Mouse (Mus musculus) neural tube, embryonic 11.5 days (tissue): Measurements from ENCODE around the gene Rnf123. TPM values are rescaled to one million over a fixed set of nuclear protein-coding genes. Genes with fewer than 3 reads are reported as not detected.

Experiments used
- ATAC-seq: fragments of 200-750 bp; cut with Nextera tagmentation; 2 replicates; pipeline ENCODE4 v1.8.0; 2017; ENCODE audit warnings: moderate number of reproducible peaks, mild to moderate bottlenecking, moderate TSS enrichment, moderate library complexity; ENCODE audit not compliant: insufficient read depth, low FRiP score, low TSS enrichment
- DNase-seq: peaks from one replicate; pipeline ENCODE4 v3.0.0-alpha.2; 2015; ENCODE audit warnings: low spot score
- H3K27ac ChIP-seq: fragments of 300-500 bp; sonication (generic); 2 replicates; pipeline ENCODE4 v1.5.1; 2014; ENCODE audit warnings: low read depth, mild to moderate bottlenecking, low read length
- H3K27me3 ChIP-seq: fragments of 300-500 bp; sonication (generic); 2 replicates; pipeline ENCODE4 v1.6.1; 2014; ENCODE audit warnings: mild to moderate bottlenecking, low read length, mixed read lengths; ENCODE audit not compliant: control insufficient read depth, insufficient read depth
- H3K36me3 ChIP-seq: fragments of 300-500 bp; sonication (generic); 2 replicates; pipeline ENCODE4 v1.6.1; 2014; ENCODE audit warnings: mild to moderate bottlenecking, low read length, moderate library complexity, mixed read lengths; ENCODE audit not compliant: control insufficient read depth, insufficient read depth
- H3K4me1 ChIP-seq: fragments of 300-500 bp; sonication (generic); 2 replicates; pipeline ENCODE4 v1.6.1; 2014; ENCODE audit warnings: low read length, mixed read lengths; ENCODE audit not compliant: control insufficient read depth, insufficient read depth
- H3K4me2 ChIP-seq: fragments of 300-500 bp; sonication (generic); 2 replicates; pipeline ENCODE4 v1.6.1; 2014; ENCODE audit warnings: low read depth, mild to moderate bottlenecking, moderate library complexity
- H3K4me3 ChIP-seq: fragments of 300-500 bp; sonication (generic); 2 replicates; pipeline ENCODE4 v1.5.1; 2014; ENCODE audit warnings: low read depth, low read length
- H3K9ac ChIP-seq: fragments of 300-500 bp; sonication (generic); 2 replicates; pipeline ENCODE4 v1.6.1; 2014; ENCODE audit warnings: mild to moderate bottlenecking, low read length
- H3K9me3 ChIP-seq: fragments of 300-500 bp; sonication (generic); 2 replicates; pipeline ENCODE4 v1.6.1; 2016; ENCODE audit warnings: low read length; ENCODE audit not compliant: control insufficient read depth
- WGBS: fragments of 180-500 bp; shearing (Covaris S2); extraction: QIAGEN DNeasy Blood & Tissue Kit; methylation state at CpG from one replicate; pipeline ENCODE4 v1.1.7; 2014; 5-methylcytosine and 5-hydroxymethylcytosine counted together
- polyA plus RNA-seq: library from polyadenylated mRNA; unstranded; fragments of >200 nt; fragmentation: Nextera tagmentation; extraction: Ambion mirVana; gene quantifications from 2 replicates; pipeline ENCODE4 v1.2.1, GENCODE M21; 2014

The Rnf123 gene
- 31.6 and 35.9 TPM in 2 replicates for polyA plus RNA-seq

DNA sequence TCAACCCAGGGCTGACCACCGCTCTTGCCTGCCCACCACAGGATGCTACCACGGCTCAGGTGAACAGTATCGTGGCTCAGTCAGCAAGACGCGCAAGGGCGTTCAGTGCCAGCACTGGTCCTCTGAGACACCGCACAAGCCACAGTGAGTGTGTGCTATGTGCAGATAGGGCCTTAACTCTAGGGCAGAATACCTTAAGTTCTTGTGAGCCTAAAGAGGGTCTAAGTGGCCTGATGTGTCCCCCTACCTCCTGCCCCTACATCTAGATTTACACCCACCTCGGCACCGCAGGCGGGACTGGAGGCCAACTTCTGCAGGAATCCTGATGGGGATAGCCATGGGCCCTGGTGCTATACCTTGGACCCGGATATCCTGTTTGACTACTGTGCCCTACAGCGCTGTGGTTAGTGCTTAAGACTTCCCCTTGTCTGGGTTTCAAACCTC is at the start of gene Rnf123:
TSS of gene Rnf123 (minus strand) at position 359 of the 444 bp plus-strand sequence.
- no peak within 1 kb of the TSS for H3K27ac ChIP-seq
- H3K4me1 ChIP-seq, result peaks cover 7% of the 10 kb centered on the region; the same call in 1 of the 2 replicates
- H3K9me3 ChIP-seq, result no peaks in the 10 kb centered on the region
- H3K4me2 ChIP-seq, result no peak within 1 kb of the TSS
- no peak for ATAC-seq
- no peak within 1 kb of the TSS for H3K9ac ChIP-seq
- 36% methylated on average over 12 of the region's 12 CpGs for WGBS
- peaks cover 33% of the 10 kb centered on the region for H3K27me3 ChIP-seq
- no peak for DNase-seq
- peaks cover 16% of the 10 kb centered on the region for H3K36me3 ChIP-seq
- no peak within 1 kb of the TSS for H3K4me3 ChIP-seq

DNA sequence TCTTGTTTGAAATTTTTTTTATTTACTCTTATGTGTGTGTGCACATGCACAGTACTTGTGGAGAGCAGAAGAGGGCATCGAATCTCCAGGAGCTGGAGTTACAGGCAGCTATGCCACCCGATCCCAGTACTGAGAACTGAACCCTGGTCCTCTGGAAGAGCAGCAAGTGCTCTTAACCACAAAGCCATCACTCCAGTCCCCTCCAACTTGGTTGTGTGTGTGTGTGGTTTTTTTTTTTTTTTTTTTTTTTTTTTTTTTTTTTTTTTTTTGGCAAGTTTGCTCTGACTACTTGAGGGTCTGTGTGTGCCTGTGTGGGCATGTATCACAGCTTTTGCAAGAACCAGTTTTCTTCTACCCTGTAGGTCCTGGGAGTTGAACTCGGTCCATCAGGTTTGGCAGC is 49.2 kb upstream of the Rnf123 start:
- ATAC-seq (no peak), DNase-seq (no peak)
- Histone ChIP-seq H3K4me1 (no peaks in the 10 kb centered on the region), H3K9ac (no peak overlapping the region), H3K4me2 (no peak overlapping the region), H3K36me3 (no peaks in the 10 kb centered on the region), H3K27ac (no peak overlapping the region), H3K27me3 (no peaks in the 10 kb centered on the region), H3K9me3 (no peaks in the 10 kb centered on the region), H3K4me3 (no peak overlapping the region)
- WGBS, result 95% methylated on average over 3 of the region's 3 CpGs

DNA sequence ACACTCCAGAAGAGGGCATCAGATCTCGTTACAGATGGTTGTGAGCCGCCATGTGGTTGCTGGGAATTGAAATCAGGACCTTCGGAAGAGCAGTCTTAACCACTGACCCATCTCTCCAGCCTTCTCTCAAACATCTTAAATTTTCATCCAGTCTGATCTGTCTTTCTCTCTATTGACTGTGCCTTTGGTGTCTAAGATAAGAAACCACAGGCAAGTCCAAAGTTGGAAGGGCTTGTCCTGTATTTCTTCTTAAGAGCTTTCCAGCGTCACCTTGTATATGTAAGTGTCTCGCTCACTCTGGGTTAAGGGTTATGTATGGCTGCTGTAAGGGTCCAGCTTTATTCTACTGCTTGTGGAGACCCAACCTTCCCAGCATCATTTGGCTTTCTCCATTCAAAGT is 48.4 kb upstream of the Rnf123 start:
- no peak overlapping the region for H3K4me3 ChIP-seq

DNA sequence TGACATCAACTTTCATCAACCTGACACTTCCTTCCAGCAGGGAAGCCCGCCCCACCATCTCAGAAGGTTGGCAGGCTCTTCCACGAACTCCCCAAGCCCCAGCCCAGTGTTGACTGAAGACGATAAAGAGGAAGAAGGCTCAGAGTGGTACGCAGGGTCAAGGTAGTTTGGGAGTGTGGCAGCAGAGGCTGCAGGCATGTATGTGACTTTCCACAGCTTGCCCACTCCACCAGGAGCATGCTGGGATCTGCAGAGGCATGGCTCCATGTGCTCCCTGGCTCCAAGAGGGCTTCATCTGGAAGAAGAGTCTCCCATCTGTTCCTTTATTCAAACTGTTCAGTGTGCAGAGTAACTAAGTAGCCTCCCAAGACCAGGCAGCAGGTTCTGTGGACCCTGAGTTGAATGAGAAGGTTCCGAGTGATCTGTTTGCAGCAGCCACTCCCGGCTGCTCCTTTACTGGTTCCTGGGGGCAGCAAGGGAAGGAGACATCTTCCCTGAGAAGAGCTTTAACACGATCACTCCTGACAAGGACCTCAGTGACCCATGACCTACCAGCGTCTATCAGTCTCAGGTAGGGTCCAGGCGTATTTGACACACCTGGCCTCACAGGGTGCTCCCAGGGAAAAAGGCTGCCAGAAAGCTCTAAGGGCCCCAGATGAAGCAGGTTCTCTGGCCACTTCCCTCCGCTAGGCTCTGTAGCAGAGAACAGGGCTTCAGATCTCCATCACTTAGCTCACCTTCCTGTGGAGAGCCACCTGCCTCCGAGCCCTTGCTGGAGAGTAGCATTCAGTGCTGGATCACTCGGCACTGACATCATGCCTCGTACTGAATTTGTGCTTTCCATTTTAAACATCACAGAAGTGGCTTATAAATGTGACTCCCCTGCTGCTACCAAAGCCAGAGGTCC is 46.1 kb upstream of the Rnf123 start:
- no peak for ATAC-seq

More for the DNA sequence above, 48.4 kb upstream of the Rnf123 start:
- Histone ChIP-seq H3K9me3 (no peaks in the 10 kb centered on the region), H3K27ac (no peak overlapping the region), H3K9ac (no peak overlapping the region), H3K27me3 (no peaks in the 10 kb centered on the region), H3K36me3 (no peaks in the 10 kb centered on the region), H3K4me1 (no peaks in the 10 kb centered on the region), H3K4me2 (no peak overlapping the region)
- WGBS, result 88% methylated on average over 5 of the region's 5 CpGs
- ATAC-seq, result no peak
- no peak for DNase-seq

GRCm38 (mm10) chr9:108128248-108128647 is 45.1 kb upstream of the Rnf123 start:
- H3K27me3 ChIP-seq, result no peaks in the 10 kb centered on the region
- H3K4me1 ChIP-seq, result no peaks in the 10 kb centered on the region
- no peak overlapping the region for H3K4me3 ChIP-seq
- no peaks in the 10 kb centered on the region for H3K9me3 ChIP-seq
- ATAC-seq (no peak), DNase-seq (no peak)
- WGBS, result 88% methylated on average over 11 of the region's 11 CpGs
- no peak overlapping the region for H3K4me2 ChIP-seq
- H3K9ac ChIP-seq, result no peak overlapping the region
- no peak overlapping the region for H3K27ac ChIP-seq
- H3K36me3 ChIP-seq, result peaks cover 2% of the 10 kb centered on the region; the same call in 1 of the 2 replicates

More for the DNA sequence above, 46.1 kb upstream of the Rnf123 start:
- Histone ChIP-seq H3K27ac (no peak overlapping the region), H3K4me3 (no peak overlapping the region), H3K9me3 (no peaks in the 10 kb centered on the region), H3K4me1 (no peaks in the 10 kb centered on the region), H3K9ac (no peak overlapping the region), H3K4me2 (no peak overlapping the region), H3K27me3 (no peaks in the 10 kb centered on the region), H3K36me3 (peaks cover 2% of the 10 kb centered on the region; the same call in 1 of the 2 replicates)
- no peak for DNase-seq
- WGBS, result 86% methylated on average over 13 of the region's 13 CpGs

- H3K4me3 ChIP-seq, result no peak overlapping the region
- peaks cover 2% of the 10 kb centered on the region; the same call in 1 of the 2 replicates for H3K36me3 ChIP-seq
- H3K4me2 ChIP-seq, result no peak overlapping the region
- H3K27me3 ChIP-seq, result no peaks in the 10 kb centered on the region
- no peaks in the 10 kb centered on the region for H3K9me3 ChIP-seq
- H3K4me1 ChIP-seq, result no peaks in the 10 kb centered on the region
- H3K9ac ChIP-seq, result no peak overlapping the region
- no peak overlapping the region for H3K27ac ChIP-seq
- ATAC-seq (no peak), DNase-seq (no peak)
- 81% methylated on average over 17 of the region's 17 CpGs for WGBS
Observed at GRCm38 (mm10) chr9:108126436-108127180, 43.5 kb upstream of the Rnf123 start.

GRCm38 (mm10) chr9:108125731-108126130 is 42.6 kb upstream of the Rnf123 start:
- no peaks in the 10 kb centered on the region for H3K9me3 ChIP-seq
- no peak for DNase-seq
- no peak for ATAC-seq
- no peak overlapping the region for H3K4me2 ChIP-seq
- H3K9ac ChIP-seq, result no peak overlapping the region
- H3K4me3 ChIP-seq, result no peak overlapping the region
- H3K27me3 ChIP-seq, result no peaks in the 10 kb centered on the region
- H3K27ac ChIP-seq, result no peak overlapping the region
- peaks cover 2% of the 10 kb centered on the region; the same call in 1 of the 2 replicates for H3K36me3 ChIP-seq
- no peaks in the 10 kb centered on the region for H3K4me1 ChIP-seq
- 95% methylated on average over 8 of the region's 8 CpGs for WGBS

- DNase-seq (no peak), ATAC-seq (no peak)
- Histone ChIP-seq H3K9ac (no peak overlapping the region), H3K27me3 (no peaks in the 10 kb centered on the region), H3K36me3 (peaks cover 2% of the 10 kb centered on the region; the same call in 1 of the 2 replicates), H3K4me2 (no peak overlapping the region), H3K4me3 (no peak overlapping the region), H3K27ac (no peak overlapping the region), H3K4me1 (no peaks in the 10 kb centered on the region), H3K9me3 (no peaks in the 10 kb centered on the region)
- WGBS, result 82% methylated on average over 4 of the region's 4 CpGs
Observed at GRCm38 (mm10) chr9:108123916-108124315, 40.8 kb upstream of the Rnf123 start.
